Mouse (Mus musculus): ENCODE data around the gene Itsn1.

- TF ChIP-seq MYOG (IDR thresholded peaks at IDR 0.05; ENCODE audit: control insufficient read depth, extremely low read depth, insufficient read length) (no peak), CTCF (IDR thresholded peaks at IDR 0.05; ENCODE audit: control insufficient read depth, insufficient read depth, insufficient read length) (no peak)
Measured at GRCm38 (mm10) chr16:91801426-91801825, 72.3 kb downstream of the Itsn1 start.
